Mouse (Mus musculus) central nervous system, embryonic 14 days (tissue): ENCODE results near the gene Thrap3. TPM values are rescaled to one million over a fixed set of nuclear protein-coding genes. Genes with fewer than 3 reads are reported as not detected.

Source experiments
- polyA plus RNA-seq: library from polyadenylated mRNA; depleted of rRNA; stranded (reverse); fragments of >200 nt; gene quantifications from 2 replicates; pipeline ENCODE4 v1.2.3, GENCODE M21; 2012; rRNA removed

The Thrap3 gene
- polyA plus RNA-seq, result 142 TPM in 2 replicates

DNA sequence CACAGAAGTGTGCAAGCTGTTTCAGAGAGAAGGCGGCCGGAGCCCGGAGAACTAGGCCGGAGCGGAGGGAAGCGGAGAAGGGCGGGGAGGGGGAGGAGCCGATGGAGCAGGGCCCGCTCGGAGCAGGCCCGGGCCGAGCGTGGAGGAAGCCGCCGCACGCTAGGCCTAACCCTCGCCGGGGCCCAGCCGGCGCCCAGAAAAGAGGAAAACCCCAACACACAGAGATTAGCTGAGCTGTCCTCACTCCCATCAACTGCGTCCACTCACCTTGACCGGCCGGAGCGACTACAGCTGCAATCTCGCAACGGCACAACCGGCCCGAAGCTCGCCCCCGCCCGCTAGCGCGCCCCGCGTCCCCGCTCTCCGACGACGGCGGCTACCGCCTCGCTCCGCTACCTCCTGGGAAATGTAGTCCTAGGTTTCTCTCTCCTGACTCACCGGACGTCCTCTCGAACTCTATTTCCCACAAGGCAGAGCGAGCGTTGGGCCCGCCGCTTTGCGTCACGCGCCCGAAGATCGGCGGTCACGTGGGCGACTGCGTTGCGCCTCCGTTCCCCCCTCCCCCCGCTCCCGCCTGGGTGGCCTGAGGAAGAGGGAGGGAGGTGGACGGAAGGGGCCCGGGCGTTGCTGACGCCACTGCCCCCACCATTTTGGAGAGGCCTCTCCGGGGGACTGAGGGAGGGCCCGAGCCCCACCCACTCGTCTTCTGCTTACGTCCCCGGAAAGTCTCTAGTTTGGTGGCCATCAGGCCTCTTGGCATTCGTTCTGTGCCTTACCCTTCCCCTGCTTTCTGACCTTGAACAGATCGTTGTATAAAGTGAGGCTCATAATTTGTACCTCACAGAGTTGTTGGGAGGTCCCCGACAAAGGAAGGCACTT lies at the start of gene Thrap3:
Gene Thrap3, minus strand, starts transcription at position 458 of the 879 bp plus-strand sequence.

DNA sequence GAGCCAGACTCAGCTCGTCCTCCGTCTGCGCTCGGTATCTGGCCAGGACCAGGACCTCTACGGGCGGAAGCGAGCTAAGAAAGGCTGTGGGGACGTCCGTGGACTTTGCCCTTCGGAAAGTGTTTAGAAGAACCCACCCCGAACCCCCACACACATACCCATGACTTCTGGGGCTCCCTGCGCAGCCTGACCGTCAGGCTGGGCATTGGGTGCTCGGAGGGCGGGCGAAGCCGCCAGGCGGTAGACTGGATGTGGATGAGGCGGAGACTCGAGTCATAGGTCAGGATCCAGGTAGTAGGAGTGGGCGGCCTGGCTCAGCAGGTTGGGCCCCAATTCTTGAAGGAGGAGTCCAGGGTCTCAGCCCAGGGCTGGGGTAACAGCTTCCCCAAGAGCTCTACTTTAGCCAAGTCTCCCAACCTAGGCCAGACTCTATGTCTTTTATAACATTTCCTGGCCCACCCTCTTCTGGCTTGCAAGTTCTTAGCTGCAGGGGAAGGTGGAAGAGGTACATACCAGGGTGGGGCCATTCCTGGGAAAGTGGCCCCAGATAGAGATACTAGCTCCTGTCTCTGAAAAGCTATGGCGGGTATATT lies 39.4 kb downstream of the Thrap3 start, which contains the start of gene Sh3d21:
Gene Sh3d21, minus strand, starts transcription at position 425 of the 593 bp plus-strand sequence.

DNA sequence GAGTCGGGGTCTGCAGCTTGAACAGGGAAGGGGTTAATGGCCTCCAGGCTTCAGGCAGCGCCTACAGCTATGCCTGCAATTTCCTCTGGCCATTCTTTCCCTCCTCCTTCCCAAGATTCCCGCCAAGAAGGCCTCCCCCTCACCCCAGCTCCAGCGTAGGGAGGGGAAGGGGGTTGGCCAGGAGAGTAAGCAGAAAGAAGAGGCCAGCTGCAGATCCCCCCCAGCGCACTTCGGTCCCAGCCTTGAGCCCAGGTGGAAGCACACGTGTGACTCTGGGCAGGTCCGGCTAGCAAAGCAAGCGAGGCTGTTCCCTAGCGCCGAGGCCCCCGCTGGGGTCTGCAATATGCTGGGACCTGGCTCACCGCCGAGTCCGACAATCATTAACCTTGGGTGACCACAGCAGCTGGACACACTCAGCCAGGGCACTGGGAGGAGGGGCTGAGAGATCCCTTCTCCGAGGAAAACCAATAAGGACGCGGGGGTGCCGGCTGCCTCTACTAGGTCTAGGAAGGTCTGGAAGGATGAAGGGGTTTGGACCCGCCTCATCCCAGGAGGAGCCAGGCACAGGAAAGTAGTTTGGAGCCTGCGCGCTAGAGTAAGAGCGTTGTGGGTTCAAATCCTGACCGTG lies 54.9 kb downstream of the Thrap3 start, which contains the start of gene Eva1b:
Gene Eva1b, plus strand, starts transcription at position 212 of the 628 bp plus-strand sequence.

Other genes with a start within 250 kb of the Thrap3 start
- gene Csf3r, start 178.2 kb downstream of the Thrap3 start, polyA plus RNA-seq, result 0.85 and 0.97 TPM in 2 replicates
- 83.5 and 93.4 TPM in 2 replicates for gene Mrps15, start 155.8 kb downstream of the Thrap3 start, polyA plus RNA-seq
- gene Oscp1, start 144.2 kb downstream of the Thrap3 start, polyA plus RNA-seq, result 14.0 and 14.6 TPM in 2 replicates
- gene Lsm10, start 106.1 kb downstream of the Thrap3 start, polyA plus RNA-seq, result 50.9 and 54.1 TPM in 2 replicates
- gene Stk40, start 98.8 kb downstream of the Thrap3 start, polyA plus RNA-seq, result 24.6 and 24.9 TPM in 2 replicates
- gene Eva1b, start 55.0 kb downstream of the Thrap3 start, polyA plus RNA-seq, result 21.4 and 39.0 TPM in 2 replicates
- 1.2 and 2.7 TPM in 2 replicates for gene Sh3d21, start 39.3 kb downstream of the Thrap3 start, polyA plus RNA-seq
- gene Map7d1, start 53.6 kb upstream of the Thrap3 start, polyA plus RNA-seq, result 206 and 220 TPM in 2 replicates
- 155 TPM in 2 replicates for gene Trappc3, start 59.6 kb upstream of the Thrap3 start, polyA plus RNA-seq
- 8.1 and 18.1 TPM in 2 replicates for gene Col8a2, start 84.0 kb upstream of the Thrap3 start, polyA plus RNA-seq
- gene Adprhl2, start 118.9 kb upstream of the Thrap3 start, polyA plus RNA-seq, result 73.9 and 74.2 TPM in 2 replicates
- 17.9 and 22.4 TPM in 2 replicates for gene Tekt2, start 122.9 kb upstream of the Thrap3 start, polyA plus RNA-seq
- gene Ago3, start 226.8 kb upstream of the Thrap3 start, polyA plus RNA-seq, result 7.5 and 7.7 TPM in 2 replicates